Mouse (Mus musculus) liver, postnatal 0 days (tissue): ENCODE measurements around the gene Sf3a2.

Source experiments
- CTCF ChIP-seq: sonication (generic); IDR thresholded peaks from 2 replicates; pipeline ENCODE4 v1.5.1; 2016; ENCODE audit warnings: antibody characterized with exemption, low read depth
- EP300 ChIP-seq: IDR thresholded peaks from 2 replicates; pipeline ENCODE4 v1.6.1; 2016; ENCODE audit warnings: antibody characterized with exemption, low read depth, mild to moderate bottlenecking

DNA sequence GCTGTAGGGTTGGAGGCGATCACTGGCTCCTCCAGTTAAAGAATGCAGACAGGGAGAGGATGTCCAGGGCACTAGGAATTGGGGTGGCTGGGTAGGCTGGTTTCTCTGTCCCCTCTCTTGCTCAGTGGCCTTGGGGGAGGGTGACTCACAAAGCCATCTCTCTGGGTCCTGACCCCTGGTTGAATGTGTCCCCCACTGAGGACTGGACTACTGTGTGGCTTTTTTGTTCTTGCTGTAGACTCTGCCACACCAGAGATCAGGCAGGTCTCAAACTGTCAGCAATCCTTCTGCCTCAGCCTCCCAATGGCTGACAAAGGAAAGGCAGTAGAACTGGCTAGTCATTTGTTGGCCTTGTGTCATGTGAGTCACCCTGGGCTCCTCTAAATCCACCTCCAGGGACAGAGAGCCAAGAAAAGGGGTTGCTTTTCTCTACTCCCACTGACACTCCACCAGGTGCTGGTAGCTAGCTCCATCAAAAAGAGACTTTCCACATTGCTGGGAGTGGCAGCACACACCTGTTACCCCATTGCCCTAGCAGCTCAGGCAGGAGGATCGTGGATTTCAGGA, 40.4 kb downstream of the Sf3a2 start:
- TF ChIP-seq CTCF (no peak), EP300 (no peak)
